Mouse (Mus musculus) olfactory bulb, adult 2 months (tissue): ENCODE results near the gene Bcar3.

Experiments used
- CTCF ChIP-seq: fragments of 200-500 bp; IDR thresholded peaks from 2 replicates; pipeline ENCODE4 v1.5.1; 2012; ENCODE audit warnings: low read depth, mild to moderate bottlenecking, low read length, moderate library complexity; ENCODE audit not compliant: insufficient read depth
- POLR2A ChIP-seq: fragments of 200-500 bp; IDR thresholded peaks from 2 replicates; pipeline ENCODE4 v1.6.1; 2012; ENCODE audit warnings: mild to moderate bottlenecking, low read depth, low read length, moderate library complexity; ENCODE audit not compliant: insufficient read depth

- TF ChIP-seq POLR2A (no peak), CTCF (no peak)
Observed at GRCm38 (mm10) chr3:122538851-122539250, 244.9 kb downstream of the Bcar3 start.
